Mouse (Mus musculus) cerebellum, adult 2 months (tissue): Measurements from ENCODE around the gene Mga.

Experiments
- CTCF ChIP-seq: fragments of 200-500 bp; IDR thresholded peaks from 2 replicates; pipeline ENCODE4 v1.5.1; 2011; ENCODE audit warnings: low read depth, mild to moderate bottlenecking, control low read depth, low read length, moderate library complexity, borderline replicate concordance; ENCODE audit not compliant: insufficient read depth
- POLR2A ChIP-seq: fragments of 200-500 bp; IDR thresholded peaks from 2 replicates; pipeline ENCODE4 v1.6.1; 2011; ENCODE audit warnings: low read length, control low read depth, borderline replicate concordance; ENCODE audit not compliant: insufficient read depth

DNA sequence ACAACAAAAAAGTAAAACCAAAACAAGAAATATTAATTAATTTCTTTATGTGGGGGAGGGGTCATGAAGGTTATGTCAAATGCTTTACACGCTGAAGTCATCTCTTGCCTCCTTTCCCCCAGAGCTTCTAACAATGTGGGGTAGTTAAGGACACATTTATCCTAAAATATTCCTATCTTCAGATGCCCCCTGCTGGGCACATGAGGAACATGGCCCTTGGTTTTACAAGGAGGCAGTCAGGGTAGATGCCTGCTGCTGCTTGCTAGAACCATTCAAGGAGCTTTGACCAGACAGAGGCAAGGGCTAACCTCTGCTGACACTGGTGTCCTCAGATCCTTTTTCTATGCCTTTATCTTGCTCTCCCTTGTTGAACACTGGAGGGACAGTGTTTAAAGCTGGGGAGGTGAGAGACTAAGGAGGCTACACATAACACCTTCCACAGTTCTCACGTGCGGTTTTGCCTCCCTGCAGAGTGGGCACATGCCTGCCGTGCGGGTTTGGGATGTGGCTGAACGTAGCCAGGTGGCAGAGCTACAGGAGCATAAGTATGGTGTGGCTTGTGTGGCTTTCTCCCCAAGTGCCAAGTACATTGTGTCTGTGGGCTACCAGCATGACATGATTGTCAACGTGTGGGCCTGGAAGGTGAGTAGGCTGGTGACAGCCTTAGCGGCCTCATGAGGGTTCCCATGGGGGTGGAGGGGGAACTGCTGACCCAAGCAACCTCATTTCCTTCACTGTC is 114.6 kb downstream of the Mga start:
- TF ChIP-seq CTCF, result peak; percentile 55; the same call in 1 of the 2 replicates
- TF ChIP-seq POLR2A, result no peak
